Mouse (Mus musculus) R1 (cell line): Measurements from ENCODE around the gene Mllt10.
A peak's percentile ranks its signal among the peaks of the same experiment; 100 is the strongest.

Experiments
- DNase-seq: peaks from one replicate; pipeline ENCODE4 v3.0.0-alpha.2; 2018; ENCODE audit warnings: low read depth, low spot score

Gene Mllt10

DNA sequence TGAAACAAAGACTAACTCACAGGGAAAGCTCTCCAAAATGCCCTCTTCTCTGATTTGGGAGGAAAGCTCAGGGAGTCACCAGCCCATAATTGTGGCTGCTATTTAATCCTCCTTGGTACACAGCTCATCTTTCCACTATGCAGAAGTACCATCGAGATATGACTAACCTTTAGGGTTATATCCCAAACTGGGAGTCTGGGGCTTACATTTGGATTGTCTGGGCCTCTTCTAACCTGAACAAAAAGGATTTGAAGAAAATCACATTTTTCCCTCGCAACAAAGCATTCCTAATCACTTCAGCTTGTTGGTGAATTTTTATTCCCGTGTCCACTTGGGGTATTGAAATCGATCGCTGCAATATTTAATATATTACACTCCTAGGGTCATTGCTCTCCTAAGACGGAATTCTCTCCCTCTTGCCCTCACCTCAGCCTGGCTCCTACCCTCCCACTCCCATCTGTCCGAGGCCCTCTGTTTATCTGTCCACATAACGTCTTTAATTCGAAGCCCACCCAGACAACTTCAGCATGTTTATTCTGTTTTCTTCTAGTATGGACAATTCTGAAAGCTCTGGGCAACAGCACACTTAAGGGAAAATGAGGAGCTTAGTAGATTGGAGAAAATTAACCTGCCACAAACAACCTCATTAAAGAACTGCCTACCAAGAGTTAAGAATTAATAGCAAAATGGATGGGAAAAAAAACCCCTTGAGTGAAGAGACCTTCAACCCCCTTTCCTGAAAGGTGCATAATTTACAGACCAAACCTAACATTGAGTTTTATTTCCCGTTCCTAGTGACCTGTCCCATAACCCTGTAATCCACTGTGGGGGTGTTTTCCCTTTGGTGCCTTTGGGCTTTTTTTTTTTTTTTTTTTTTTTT is 20.4 kb upstream of the Mllt10 start:
- DNase-seq, result no peak

GRCm38 (mm10) chr2:18037491-18037890 is 17.5 kb upstream of the Mllt10 start, which contains the start of gene A930004D18Rik:
Gene A930004D18Rik (minus strand): TSS chr2:18037737.
- no peak for DNase-seq

GRCm38 (mm10) chr2:18038141-18038752 is 16.8 kb upstream of the Mllt10 start:
- DNase-seq, result no peak

DNA sequence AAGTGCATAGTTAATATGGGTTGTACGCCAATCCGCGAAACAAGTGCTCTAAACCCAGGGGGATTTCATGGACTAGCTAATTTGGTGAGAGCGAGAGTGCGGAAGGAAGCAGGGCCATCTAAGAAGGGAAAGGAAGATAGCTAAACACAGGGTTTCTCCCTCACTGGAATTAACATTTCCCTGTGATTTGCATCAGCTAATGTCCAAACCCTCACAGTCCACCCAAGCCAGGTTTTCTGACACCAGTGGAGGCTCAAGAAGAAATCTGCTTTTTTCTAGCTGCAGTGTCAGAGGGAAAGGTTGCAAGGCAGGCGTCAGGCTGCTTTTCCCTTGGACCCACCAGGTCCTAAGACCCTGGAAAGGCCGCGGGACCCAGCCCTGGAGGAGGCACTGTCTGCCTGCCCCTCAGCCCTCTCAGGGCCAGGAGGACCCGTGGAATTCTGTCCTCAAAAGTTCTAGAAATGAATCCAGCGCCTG is 16.1 kb upstream of the Mllt10 start:
- no peak for DNase-seq

DNA sequence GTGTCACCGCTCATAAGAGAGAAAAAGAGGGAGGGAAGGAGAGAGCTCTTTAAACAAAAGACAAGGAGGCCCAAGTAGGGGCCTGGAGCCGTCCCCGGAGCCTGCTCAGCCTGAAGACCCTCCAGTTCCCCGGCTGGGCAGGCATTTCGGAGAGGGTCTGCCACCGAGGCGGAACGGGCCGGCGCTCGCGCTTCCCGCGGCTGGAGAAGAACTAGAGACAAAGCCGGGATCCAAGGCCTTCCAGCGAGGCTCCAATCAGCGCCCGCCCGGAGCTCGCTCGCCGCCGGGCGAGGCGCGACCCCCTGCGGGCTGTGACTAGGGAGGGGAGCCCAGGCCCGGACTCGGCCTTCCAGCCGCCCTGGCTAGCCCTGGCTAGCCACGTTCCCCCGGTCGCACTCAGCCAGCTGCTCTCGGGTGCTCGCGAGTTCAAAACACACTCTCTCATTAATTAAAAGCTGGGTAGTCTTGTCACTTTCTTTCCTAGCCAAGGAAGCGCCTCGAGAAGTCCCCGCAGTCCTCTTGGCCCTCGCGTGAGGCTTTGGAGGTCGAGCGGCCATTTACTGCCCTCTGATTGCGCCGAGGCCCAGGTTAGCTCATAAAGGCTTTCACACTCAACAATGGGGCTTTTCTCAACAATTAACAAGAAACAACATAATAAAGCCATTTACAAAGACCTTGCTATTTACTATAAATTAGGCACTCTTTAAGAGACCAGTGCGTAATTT is 15.3 kb upstream of the Mllt10 start:
- DNase-seq, result peak; percentile 72

DNA sequence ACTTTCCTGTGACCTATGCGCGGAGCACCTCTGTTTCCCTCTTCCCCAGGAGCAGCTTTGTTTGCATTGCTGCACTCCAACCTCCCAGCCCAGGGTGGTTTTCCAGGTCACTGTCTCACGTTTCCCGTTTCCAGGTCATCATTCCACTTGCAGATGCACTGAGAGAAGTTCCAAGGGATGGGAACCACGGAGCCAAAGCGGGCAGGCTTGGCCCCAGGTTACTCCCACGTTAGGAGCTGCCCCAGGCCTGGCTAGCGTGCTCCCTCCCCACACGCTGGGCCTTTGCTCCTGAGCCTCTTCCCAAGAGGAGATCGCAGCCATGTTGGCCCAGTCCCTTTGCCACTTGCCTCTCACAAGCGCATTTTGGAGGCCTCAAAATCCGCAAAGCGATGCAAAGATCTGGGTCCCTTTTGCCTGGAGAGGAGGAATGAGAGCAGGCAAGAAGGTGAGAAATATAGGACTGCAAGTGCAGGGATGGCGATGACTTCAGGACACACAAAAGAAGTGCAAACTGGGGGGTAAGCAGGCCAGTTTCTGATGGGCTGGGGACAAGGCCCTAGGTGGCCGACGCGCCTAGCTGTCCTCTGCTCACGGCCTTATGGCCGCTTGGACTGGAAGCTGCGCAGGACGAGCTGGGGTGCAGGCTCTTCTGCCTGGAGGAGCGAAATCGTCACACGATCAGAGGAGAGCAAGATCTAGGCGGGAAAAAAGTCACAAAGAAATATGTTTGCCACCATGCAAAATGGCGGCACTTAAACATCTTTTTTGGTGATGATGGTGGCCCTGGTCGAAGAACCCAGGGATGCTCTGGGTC is 14.5 kb upstream of the Mllt10 start:
- peak; percentile 78 for DNase-seq

- DNase-seq, result peak; percentile 53
These were observed 13.7 kb upstream of the Mllt10 start for GRCm38 (mm10) chr2:18041199-18041885.

GRCm38 (mm10) chr2:18045143-18045780 is 9.8 kb upstream of the Mllt10 start:
- DNase-seq, result no peak

GRCm38 (mm10) chr2:18045781-18046181 is 9.3 kb upstream of the Mllt10 start:
- no peak for DNase-seq

DNA sequence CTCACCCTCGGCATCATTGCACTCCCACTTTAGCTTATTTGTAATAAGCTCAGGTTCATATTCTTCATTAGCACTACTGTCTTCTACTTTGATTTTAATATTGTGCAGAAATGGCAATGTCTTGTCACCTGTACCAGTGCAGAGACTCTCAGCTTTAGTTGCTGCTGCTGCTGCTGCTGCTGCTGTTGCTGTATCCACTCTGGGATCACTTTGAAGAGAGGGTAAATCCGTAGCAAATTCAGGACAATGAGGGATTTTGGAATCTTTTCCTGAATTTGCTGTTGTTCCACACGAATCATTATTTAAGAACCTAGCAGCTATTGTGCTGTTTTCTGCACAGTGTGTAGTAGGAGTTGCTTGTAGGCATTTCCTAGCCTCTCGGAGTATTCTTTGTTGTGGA is 8.9 kb upstream of the Mllt10 start:
- no peak for DNase-seq

GRCm38 (mm10) chr2:18046758-18047645 is 8.0 kb upstream of the Mllt10 start:
- DNase-seq, result peak; percentile 65

GRCm38 (mm10) chr2:18047646-18048452 is 7.2 kb upstream of the Mllt10 start:
- peak; percentile 84 for DNase-seq

- peak; percentile 14 for DNase-seq
These were observed 6.5 kb upstream of the Mllt10 start, which contains the start of gene Skida1 for GRCm38 (mm10) chr2:18048453-18049075. Gene Skida1 (minus strand): TSS chr2:18049051.

GRCm38 (mm10) chr2:18049279-18049821 is 5.7 kb upstream of the Mllt10 start:
- peak; percentile 57 for DNase-seq

DNA sequence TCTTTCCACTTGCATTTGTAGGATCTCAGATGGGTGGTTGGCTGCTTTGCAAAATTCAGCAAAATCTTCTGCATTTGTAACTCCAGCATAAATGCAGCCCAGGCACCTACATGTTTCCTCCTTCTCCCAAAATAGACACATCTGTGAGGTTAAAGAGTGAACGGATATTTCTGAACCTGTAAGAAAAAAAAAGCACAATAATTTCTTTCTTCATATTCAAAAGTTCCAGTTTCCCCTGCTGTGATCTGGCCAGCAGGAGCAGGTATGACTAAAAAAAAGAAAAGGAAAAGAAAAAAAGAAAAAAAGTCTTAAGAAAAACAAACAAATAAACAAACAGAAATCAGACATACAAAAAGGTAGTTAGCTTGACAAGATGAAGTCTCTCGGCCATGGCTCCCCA is 5.0 kb upstream of the Mllt10 start:
- no peak for DNase-seq

- DNase-seq, result peak; percentile 16
These were observed 4.5 kb upstream of the Mllt10 start for GRCm38 (mm10) chr2:18050541-18050985.
